Mouse (Mus musculus) neural tube, embryonic 15.5 days (tissue): ENCODE results near the gene Atpif1. TPM values are rescaled to one million over a fixed set of nuclear protein-coding genes. Genes with fewer than 3 reads are reported as not detected.

Experiments
- ATAC-seq: fragments of 200-750 bp; cut with Nextera tagmentation; 2 replicates; pipeline ENCODE4 v1.8.0; 2017; ENCODE audit warnings: mild to moderate bottlenecking, moderate TSS enrichment, moderate library complexity; ENCODE audit not compliant: low FRiP score
- H3K27ac ChIP-seq: fragments of 300-500 bp; sonication (generic); replicated peaks from 2 replicates; pipeline ENCODE4 v1.5.1; 2015; ENCODE audit warnings: mild to moderate bottlenecking, inconsistent platforms
- H3K27me3 ChIP-seq: fragments of 300-500 bp; sonication (generic); replicated peaks from 2 replicates; pipeline ENCODE4 v1.6.1; 2015; ENCODE audit warnings: inconsistent platforms
- H3K36me3 ChIP-seq: fragments of 300-500 bp; sonication (generic); 2 replicates; pipeline ENCODE4 v1.6.1; 2015; ENCODE audit warnings: inconsistent platforms
- H3K4me1 ChIP-seq: fragments of 300-500 bp; sonication (generic); 2 replicates; pipeline ENCODE4 v1.6.1; 2015; ENCODE audit warnings: inconsistent platforms
- H3K4me2 ChIP-seq: fragments of 300-500 bp; sonication (generic); 2 replicates; pipeline ENCODE4 v1.6.1; 2015; ENCODE audit warnings: inconsistent platforms, mild to moderate bottlenecking, moderate library complexity
- H3K4me3 ChIP-seq: fragments of 300-500 bp; sonication (generic); replicated peaks from 2 replicates; pipeline ENCODE4 v1.5.1; 2015; ENCODE audit warnings: mild to moderate bottlenecking, inconsistent platforms
- H3K9ac ChIP-seq: fragments of 300-500 bp; sonication (generic); replicated peaks from 2 replicates; pipeline ENCODE4 v1.6.1; 2015; ENCODE audit warnings: mild to moderate bottlenecking, inconsistent platforms
- H3K9me3 ChIP-seq: fragments of 300-500 bp; sonication (generic); replicated peaks from 2 replicates; pipeline ENCODE4 v1.6.1; 2016; ENCODE audit warnings: inconsistent platforms
- WGBS: fragments of 180-500 bp; shearing (Covaris S2); methylation state at CpG from one replicate; pipeline ENCODE4 v1.1.7; 2015; ENCODE audit warnings: mixed read lengths; 5-methylcytosine and 5-hydroxymethylcytosine counted together
- polyA plus RNA-seq: library from polyadenylated mRNA; unstranded; fragments of >200 nt; fragmentation: Nextera tagmentation; extraction: Ambion mirVana; gene quantifications from 2 replicates; pipeline ENCODE4 v1.2.1, GENCODE M21; 2015

The Atpif1 gene
- polyA plus RNA-seq, 1 experiment from 2014 or later = 1,513 TPM

- ATAC-seq = no peak
- H3K27me3 ChIP-seq = no peaks in the 10 kb centered on the region
- WGBS = 71% methylated on average over 6 of the region's 6 CpGs
Observed at GRCm38 (mm10) chr4:132506250-132506649, 27.2 kb downstream of the Atpif1 start.

GRCm38 (mm10) chr4:132505800-132506199, 27.7 kb downstream of the Atpif1 start:
- Histone ChIP-seq H3K9me3 (no peaks in the 10 kb centered on the region), H3K4me3 (no peak overlapping the region), H3K9ac (no peak overlapping the region), H3K27me3 (no peaks in the 10 kb centered on the region), H3K4me1 (peaks cover 10% of the 10 kb centered on the region), H3K27ac (no peak overlapping the region), H3K36me3 (no peaks in the 10 kb centered on the region), H3K4me2 (no peak overlapping the region)
- WGBS = 18% methylated on average over 10 of the region's 10 CpGs
- ATAC-seq = no peak

More at GRCm38 (mm10) chr4:132506250-132506649, 27.2 kb downstream of the Atpif1 start:
- Histone ChIP-seq H3K9me3 (no peaks in the 10 kb centered on the region), H3K36me3 (no peaks in the 10 kb centered on the region), H3K9ac (no peak overlapping the region), H3K4me3 (no peak overlapping the region), H3K4me1 (peaks cover 10% of the 10 kb centered on the region), H3K27ac (no peak overlapping the region), H3K4me2 (no peak overlapping the region)

DNA sequence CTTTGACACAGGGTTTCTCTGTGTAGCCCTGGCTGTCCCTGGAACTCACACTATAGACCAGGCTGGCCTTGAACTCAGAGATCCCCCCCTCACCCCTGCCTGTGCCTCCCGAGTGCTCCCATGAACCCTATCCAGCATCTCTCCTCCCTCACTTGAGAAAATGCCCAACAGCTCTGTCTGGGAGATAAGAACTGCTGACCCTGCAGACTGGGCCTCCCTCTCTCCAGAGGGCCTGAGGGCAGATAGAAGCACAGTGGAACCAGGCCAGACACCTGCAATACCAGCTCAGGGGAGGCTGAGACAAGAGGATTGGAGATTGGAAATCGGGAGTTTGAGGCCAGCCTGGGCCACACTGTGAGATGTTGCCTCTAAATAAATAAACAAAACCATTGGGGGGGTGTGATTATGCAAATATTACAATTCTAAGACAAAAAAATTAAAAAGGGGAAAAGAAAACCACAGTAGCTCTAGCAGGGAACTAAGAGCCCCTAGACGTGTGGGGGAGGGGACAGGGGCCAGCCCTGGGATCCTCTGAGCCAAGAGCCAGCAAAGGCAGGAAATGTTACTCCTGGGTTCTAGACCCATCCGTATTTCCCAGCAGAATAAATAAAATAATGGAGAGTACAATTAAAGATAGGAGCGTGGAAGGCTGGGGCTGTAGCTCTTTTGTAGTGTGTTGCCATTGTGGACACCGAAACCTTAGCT, 28.3 kb downstream of the Atpif1 start:
- WGBS = 62% methylated on average over 6 of the region's 6 CpGs
- Histone ChIP-seq H3K27ac (no peak overlapping the region), H3K4me2 (no peak overlapping the region), H3K9ac (no peak overlapping the region), H3K4me3 (no peak overlapping the region), H3K36me3 (no peaks in the 10 kb centered on the region), H3K27me3 (no peaks in the 10 kb centered on the region), H3K4me1 (peaks cover 10% of the 10 kb centered on the region), H3K9me3 (no peaks in the 10 kb centered on the region)
- no peak for ATAC-seq

DNA sequence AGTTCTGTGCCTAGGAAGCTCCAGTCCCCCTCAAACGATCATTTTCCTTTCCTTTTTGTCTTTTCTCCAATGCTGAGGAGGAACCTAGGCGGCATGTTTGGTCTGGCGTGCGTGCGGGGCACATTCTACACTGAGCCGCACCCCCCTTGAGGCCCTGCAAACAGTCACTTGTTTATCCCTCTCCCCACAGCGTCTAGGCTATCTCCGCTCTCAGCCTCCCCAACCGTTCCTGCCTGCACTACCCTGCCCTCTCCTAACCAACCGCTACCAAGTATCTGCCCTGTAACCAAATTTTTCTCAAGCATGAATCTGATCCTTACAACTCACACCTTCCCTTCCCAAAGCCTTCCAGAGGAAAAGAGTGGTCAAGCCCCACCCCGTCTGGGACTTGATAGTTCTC, 30.1 kb downstream of the Atpif1 start:
- Histone ChIP-seq H3K4me1 (no peaks in the 10 kb centered on the region; the same call in 1 of the 2 replicates), H3K27me3 (no peaks in the 10 kb centered on the region), H3K4me3 (no peak overlapping the region), H3K9me3 (no peaks in the 10 kb centered on the region), H3K27ac (no peak overlapping the region), H3K9ac (no peak overlapping the region), H3K36me3 (peaks cover 6% of the 10 kb centered on the region; the same call in 1 of the 2 replicates), H3K4me2 (no peak overlapping the region)
- no peak for ATAC-seq
- WGBS = 85% methylated on average over 11 of the region's 11 CpGs

DNA sequence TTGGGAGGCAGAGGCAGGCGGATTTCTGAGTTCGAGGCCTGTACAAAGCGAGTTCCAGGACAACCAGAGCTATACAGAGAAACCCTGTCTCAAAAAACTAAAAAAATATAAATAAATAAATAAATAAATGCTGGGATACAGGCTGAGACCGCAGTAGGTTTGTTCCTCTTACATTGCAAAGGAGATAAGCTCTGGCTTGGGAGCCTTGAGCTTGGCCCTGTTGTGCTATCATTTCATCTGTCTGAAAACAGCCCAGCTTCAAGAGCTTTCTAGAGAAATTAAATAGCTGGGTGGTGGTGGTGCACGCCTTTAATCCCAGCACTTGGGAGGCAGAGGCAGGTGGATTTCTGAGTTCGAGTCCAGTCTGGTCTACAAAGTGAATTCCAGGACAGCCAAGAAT, 31.8 kb downstream of the Atpif1 start:
- no peaks in the 10 kb centered on the region for H3K4me1 ChIP-seq
- H3K27ac ChIP-seq = no peak overlapping the region
- peaks cover 15% of the 10 kb centered on the region for H3K36me3 ChIP-seq
- ATAC-seq = no peak
- 98% methylated on average over 6 of the region's 6 CpGs for WGBS
- H3K9ac ChIP-seq = no peak overlapping the region
- H3K9me3 ChIP-seq = no peaks in the 10 kb centered on the region
- H3K4me2 ChIP-seq = no peak overlapping the region
- H3K27me3 ChIP-seq = no peaks in the 10 kb centered on the region
- H3K4me3 ChIP-seq = no peak overlapping the region

DNA sequence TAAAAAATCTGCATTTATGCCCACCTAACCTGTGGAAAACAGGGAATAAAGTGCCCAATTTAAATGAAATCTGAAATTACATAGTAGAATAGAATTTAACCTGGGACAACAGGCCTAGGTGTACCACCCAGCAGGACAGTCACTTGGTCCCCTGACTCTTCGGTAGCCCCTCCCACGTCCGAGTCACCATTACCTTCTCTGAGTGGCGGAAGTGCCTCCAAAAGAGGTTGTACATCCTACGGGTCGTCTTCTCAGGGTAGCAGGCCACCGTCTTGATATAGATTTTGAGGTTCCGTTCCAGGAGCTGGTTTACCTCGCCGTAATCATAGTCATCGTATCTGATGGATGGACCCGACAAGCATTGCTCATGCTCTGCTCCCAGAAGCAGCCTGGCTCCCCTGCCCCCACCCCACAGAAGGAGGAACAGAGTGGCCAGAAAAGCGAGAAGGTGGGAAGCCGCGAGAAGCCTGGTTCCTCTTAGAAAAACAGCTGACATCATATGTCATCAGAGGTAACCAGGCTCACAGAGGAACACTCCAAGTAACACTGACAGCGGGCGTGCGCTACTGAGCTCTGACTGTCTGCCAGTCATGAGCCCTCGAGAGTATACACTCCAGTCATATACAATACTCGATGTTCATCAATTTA, 39.1 kb downstream of the Atpif1 start:
- Histone ChIP-seq H3K4me1 (peaks cover 8% of the 10 kb centered on the region), H3K4me3 (no peak overlapping the region), H3K36me3 (peaks cover 17% of the 10 kb centered on the region), H3K27me3 (no peaks in the 10 kb centered on the region), H3K9me3 (no peaks in the 10 kb centered on the region), H3K4me2 (no peak overlapping the region), H3K9ac (no peak overlapping the region), H3K27ac (no peak overlapping the region)
- 91% methylated on average over 20 of the region's 20 CpGs for WGBS
- no peak for ATAC-seq

- no peak overlapping the region for H3K9ac ChIP-seq
- no peak overlapping the region for H3K4me2 ChIP-seq
- H3K9me3 ChIP-seq = no peaks in the 10 kb centered on the region
- no peak overlapping the region for H3K4me3 ChIP-seq
- ATAC-seq = no peak
- H3K27me3 ChIP-seq = no peaks in the 10 kb centered on the region
- H3K27ac ChIP-seq = no peak overlapping the region; the same call in 1 of the 2 replicates
- H3K36me3 ChIP-seq = peaks cover 8% of the 10 kb centered on the region
- H3K4me1 ChIP-seq = peaks cover 8% of the 10 kb centered on the region
- WGBS = 50% methylated on average over 10 of the region's 10 CpGs
Observed at GRCm38 (mm10) chr4:132492178-132493060, 41.0 kb downstream of the Atpif1 start.

GRCm38 (mm10) chr4:132491748-132492147, 41.7 kb downstream of the Atpif1 start:
- H3K36me3 ChIP-seq = peaks cover 3% of the 10 kb centered on the region
- no peak overlapping the region for H3K27ac ChIP-seq
- 75% methylated on average over 6 of the region's 6 CpGs for WGBS
- peaks cover 8% of the 10 kb centered on the region for H3K4me1 ChIP-seq
- H3K27me3 ChIP-seq = no peaks in the 10 kb centered on the region
- H3K4me2 ChIP-seq = no peak overlapping the region
- H3K4me3 ChIP-seq = no peak overlapping the region
- no peaks in the 10 kb centered on the region for H3K9me3 ChIP-seq
- ATAC-seq = no peak
- H3K9ac ChIP-seq = no peak overlapping the region

- peaks cover 8% of the 10 kb centered on the region for H3K4me1 ChIP-seq
- WGBS = 92% methylated on average over 8 of the region's 8 CpGs
- no peak overlapping the region for H3K4me2 ChIP-seq
- H3K9me3 ChIP-seq = no peaks in the 10 kb centered on the region
- no peak overlapping the region for H3K4me3 ChIP-seq
- H3K27ac ChIP-seq = no peak overlapping the region
- H3K36me3 ChIP-seq = no peaks in the 10 kb centered on the region; the same call in 1 of the 2 replicates
- H3K27me3 ChIP-seq = no peaks in the 10 kb centered on the region
- ATAC-seq = no peak
- H3K9ac ChIP-seq = no peak overlapping the region
Observed at GRCm38 (mm10) chr4:132491057-132491456, 42.4 kb downstream of the Atpif1 start.

DNA sequence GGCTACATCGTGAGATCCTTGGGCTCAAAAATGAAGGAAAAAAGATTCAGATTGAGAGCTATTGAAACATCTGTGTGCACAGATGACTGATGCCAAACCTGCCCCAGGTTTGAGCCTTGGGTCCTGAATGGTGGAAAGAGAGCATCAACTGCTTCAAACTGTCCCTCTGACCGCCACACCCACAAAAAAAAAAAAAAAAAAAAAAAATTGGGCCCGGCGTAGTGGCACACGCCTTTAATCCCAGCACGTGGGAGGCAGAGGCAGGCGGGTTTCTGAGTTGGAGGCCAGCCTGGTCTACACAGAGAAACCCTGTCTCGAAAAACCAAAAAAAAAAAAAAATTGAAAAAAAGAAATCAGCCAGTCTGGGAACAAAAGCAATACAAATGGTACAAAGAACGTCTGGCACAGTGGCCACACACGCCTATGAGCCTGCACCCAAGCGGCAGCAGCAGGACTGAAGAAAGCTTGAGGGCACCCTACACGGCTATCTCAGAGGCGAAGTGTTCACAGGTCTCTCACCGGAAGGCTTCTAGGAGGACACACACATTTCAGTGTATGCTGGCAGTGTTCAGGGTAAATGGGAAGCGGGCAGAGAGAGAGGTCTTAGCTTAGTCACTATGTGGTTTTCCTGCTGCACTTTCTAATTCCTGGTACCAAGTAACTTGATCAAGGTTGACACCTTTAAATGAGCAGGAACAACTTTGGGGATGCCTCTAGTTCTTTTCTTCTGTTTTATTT, 43.0 kb downstream of the Atpif1 start:
- no peaks in the 10 kb centered on the region for H3K9me3 ChIP-seq
- H3K27ac ChIP-seq = no peak overlapping the region
- no peaks in the 10 kb centered on the region; the same call in 1 of the 2 replicates for H3K36me3 ChIP-seq
- no peak overlapping the region for H3K4me3 ChIP-seq
- H3K27me3 ChIP-seq = no peaks in the 10 kb centered on the region
- ATAC-seq = no peak
- 92% methylated on average over 15 of the region's 15 CpGs for WGBS
- H3K4me1 ChIP-seq = peaks cover 8% of the 10 kb centered on the region
- no peak overlapping the region for H3K4me2 ChIP-seq
- no peak overlapping the region for H3K9ac ChIP-seq

GRCm38 (mm10) chr4:132488976-132489375, 44.5 kb downstream of the Atpif1 start:
- H3K4me2 ChIP-seq = no peak overlapping the region
- no peak overlapping the region for H3K27ac ChIP-seq
- H3K4me3 ChIP-seq = no peak overlapping the region
- no peak for ATAC-seq
- 89% methylated on average over 6 of the region's 6 CpGs for WGBS
- H3K36me3 ChIP-seq = no peaks in the 10 kb centered on the region; the same call in 1 of the 2 replicates
- no peaks in the 10 kb centered on the region for H3K27me3 ChIP-seq
- H3K4me1 ChIP-seq = peaks cover 8% of the 10 kb centered on the region
- H3K9ac ChIP-seq = no peak overlapping the region
- H3K9me3 ChIP-seq = no peaks in the 10 kb centered on the region
